Mouse (Mus musculus): ENCODE data around the gene Adam12. TPM values are rescaled to one million over a fixed set of nuclear protein-coding genes. Genes with fewer than 3 reads are reported as not detected.

Adam12 gene
- polyA plus RNA-seq, 1 experiment = 1.8 TPM

DNA sequence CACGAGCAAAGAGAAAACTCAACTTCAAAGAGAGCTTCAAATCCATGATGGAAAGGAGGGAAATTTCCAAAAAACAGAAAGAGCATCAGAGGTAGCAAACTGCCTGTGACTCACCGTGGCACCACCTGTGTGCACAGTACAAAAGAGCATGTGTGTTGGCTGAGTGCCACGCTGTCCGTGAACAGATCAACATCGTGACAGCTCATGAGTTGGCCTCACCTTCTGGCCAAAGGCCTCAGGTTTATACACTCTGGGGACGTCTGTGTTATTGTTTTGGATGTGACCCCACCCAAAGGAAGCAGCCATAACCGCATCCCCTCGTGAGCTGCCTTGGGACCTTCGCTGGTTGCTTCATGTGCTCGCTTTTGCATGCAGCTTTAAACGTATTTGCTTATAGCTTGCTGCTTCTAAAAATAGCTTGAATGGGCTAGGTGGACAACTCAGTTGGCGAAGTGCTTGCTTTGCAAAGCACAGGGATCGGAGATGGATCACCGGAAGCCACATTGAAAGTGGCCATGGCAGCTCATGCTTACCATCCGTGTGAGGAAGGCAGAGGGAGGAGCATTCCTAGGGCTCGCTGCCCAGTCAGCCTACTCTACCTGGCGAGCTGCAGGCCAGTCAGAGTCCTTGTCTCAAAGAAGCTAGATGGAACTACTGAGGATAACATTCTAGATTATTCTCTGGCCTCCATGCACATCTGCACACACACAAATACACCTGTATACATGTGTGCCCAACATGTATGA, 151.8 kb downstream of the Adam12 start:
- Histone ChIP-seq H3K27ac (ENCODE audit: control insufficient read depth, insufficient read depth, low read depth, low read length, poor library complexity) (no peak overlapping the region), H3K4me3 (replicated peaks; ENCODE audit: control insufficient read depth, low read depth, low read length) (no peak overlapping the region), H3K4me1 (ENCODE audit: control insufficient read depth, insufficient read depth, low read length) (no peaks in the 10 kb centered on the region)
- no peak for TF ChIP-seq POLR2A (IDR thresholded peaks at IDR 0.05; ENCODE audit: borderline replicate concordance, control insufficient read depth, low read depth, low read length)
- 76% methylated on average over 17 of the region's 17 CpGs for WGBS

DNA sequence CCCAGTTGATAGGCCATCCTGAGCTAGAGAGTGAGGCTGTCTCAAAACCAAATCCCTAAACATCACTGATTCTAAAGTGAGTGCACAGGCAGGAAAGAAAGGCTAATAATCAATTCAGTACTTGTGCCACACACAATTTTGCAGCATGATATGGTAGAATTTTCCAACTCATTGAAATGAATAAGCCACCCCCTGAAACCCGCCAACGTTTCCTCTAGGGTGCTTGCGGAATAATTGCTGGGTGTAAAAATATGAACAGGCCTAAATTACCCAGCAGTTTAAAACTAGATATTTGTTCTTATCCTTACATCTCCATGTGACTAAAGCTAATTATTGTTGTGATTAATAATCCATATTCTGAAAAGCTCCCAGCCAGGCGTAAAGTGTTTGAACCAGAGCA, 154.3 kb downstream of the Adam12 start:
- 88% methylated on average over 4 of the region's 4 CpGs for WGBS
- Histone ChIP-seq H3K4me1 (ENCODE audit: control insufficient read depth, insufficient read depth, low read length) (no peaks in the 10 kb centered on the region), H3K4me3 (replicated peaks; ENCODE audit: control insufficient read depth, low read depth, low read length) (no peak overlapping the region), H3K27ac (ENCODE audit: control insufficient read depth, insufficient read depth, low read depth, low read length, poor library complexity) (no peak overlapping the region)
- TF ChIP-seq POLR2A (IDR thresholded peaks at IDR 0.05; ENCODE audit: borderline replicate concordance, control insufficient read depth, low read depth, low read length) (no peak), CTCF (IDR thresholded peaks at IDR 0.05; ENCODE audit: control insufficient read depth, insufficient read depth, low read length) (no peak)

DNA sequence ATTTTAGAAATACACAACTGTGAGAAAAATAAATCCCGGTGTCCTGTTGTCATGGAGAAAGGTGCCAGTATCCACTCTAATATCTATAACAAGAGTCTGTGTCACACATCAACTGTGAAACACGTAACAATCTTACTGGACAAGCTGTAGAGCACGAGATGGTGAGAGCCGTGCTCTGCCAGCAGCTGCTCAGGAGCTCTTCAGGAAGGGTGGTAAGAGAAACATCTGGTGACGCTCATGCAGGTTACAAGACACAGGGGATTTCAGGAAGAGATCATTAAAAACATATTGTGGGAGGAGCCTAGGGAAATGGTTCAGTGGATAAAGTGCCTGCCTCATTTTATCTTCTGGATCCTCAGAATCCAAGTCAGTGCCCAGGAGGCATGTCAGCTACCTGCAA, 158.9 kb downstream of the Adam12 start:
- Histone ChIP-seq H3K4me1 (ENCODE audit: control insufficient read depth, insufficient read depth, low read length) (no peaks in the 10 kb centered on the region), H3K27ac (ENCODE audit: control insufficient read depth, insufficient read depth, low read depth, low read length, poor library complexity) (no peak overlapping the region), H3K4me3 (replicated peaks; ENCODE audit: control insufficient read depth, low read depth, low read length) (no peak overlapping the region)
- TF ChIP-seq POLR2A (IDR thresholded peaks at IDR 0.05; ENCODE audit: borderline replicate concordance, control insufficient read depth, low read depth, low read length) = no peak
- no peak for TF ChIP-seq CTCF (IDR thresholded peaks at IDR 0.05; ENCODE audit: control insufficient read depth, insufficient read depth, low read length)
- 76% methylated on average over 5 of the region's 5 CpGs for WGBS

DNA sequence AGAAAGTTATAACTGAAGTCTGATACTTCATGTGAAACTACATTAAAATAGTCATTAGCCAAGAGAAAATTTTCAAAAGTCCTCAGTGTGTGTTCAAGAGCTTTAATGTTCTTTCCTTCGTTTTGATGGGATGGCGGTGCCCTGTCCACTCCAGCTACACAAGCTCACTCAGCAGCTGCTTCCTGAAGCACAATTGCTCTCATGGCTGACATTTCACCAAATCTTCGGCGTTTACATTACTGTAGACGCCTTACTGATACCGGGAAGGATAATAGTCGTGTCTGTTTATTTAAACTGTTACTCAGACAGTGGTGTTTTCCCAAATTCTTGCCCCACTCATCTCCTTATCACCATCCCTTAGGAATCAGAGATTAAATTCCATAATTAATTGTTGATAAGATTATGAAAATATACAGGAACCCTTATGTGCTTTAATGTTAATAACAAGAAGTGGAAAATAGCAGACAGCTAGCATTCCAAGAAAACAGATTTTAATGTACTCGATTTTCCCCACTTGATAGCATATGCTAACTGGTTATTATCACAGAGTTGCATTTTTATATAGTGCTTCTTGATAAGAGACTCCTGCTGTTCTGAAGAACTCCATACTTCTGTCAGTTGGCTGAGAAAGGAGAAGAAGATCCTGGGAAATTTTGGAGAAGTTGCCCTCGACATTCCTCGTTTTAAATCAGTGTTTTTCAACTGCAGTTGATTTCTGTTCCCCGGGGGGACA, 160.6 kb downstream of the Adam12 start:
- Histone ChIP-seq H3K4me3 (replicated peaks; ENCODE audit: control insufficient read depth, low read depth, low read length) (no peak overlapping the region), H3K4me1 (ENCODE audit: control insufficient read depth, insufficient read depth, low read length) (no peaks in the 10 kb centered on the region), H3K27ac (ENCODE audit: control insufficient read depth, insufficient read depth, low read depth, low read length, poor library complexity) (no peak overlapping the region)
- TF ChIP-seq POLR2A (IDR thresholded peaks at IDR 0.05; ENCODE audit: borderline replicate concordance, control insufficient read depth, low read depth, low read length) = no peak
- TF ChIP-seq CTCF (IDR thresholded peaks at IDR 0.05; ENCODE audit: control insufficient read depth, insufficient read depth, low read length) = no peak
- WGBS = 70% methylated on average over 11 of the region's 11 CpGs

DNA sequence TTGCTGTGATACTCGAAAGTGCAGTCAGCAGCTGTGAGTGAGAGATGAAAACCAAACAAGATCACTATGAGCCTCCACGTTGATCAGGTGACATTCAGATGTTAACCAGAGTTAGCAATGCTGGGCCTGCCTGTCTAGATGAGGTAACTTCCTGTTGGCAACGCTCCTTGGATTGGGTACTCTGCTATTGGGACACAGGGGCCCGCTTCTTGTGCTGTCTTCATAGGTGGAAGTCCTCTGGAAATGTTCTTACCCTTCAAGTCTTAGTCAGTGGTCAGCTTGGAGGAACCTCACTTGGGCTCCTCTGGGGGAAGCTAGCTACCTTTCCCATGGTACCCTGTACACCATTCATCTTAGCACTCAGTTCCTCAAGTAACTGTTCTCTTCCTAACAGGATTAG, 169.3 kb downstream of the Adam12 start:
- no peak overlapping the region for H3K4me3 ChIP-seq (replicated peaks; ENCODE audit: control insufficient read depth, low read depth, low read length)

DNA sequence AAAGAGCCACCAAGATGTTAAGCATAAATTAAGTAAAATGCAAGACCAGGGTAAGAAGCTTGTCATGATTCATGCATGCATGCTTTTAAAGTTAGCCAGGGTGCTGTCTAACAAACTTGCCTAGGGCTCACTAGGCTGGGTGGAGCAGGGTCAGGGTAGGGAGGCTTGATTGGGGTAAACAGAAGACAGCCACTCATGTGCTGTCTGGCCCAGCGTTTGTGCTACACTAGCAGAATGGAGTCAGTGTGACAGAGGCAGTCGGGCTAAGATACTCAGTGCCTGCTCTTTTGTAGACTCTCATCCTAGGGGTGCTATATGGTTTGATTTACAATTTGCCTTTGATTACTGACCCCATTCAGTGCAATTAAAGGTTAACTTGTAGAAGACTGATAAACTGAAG, 179.5 kb downstream of the Adam12 start:
- 61% methylated on average over 2 of the region's 2 CpGs for WGBS
- no peak overlapping the region for H3K27ac ChIP-seq (ENCODE audit: control insufficient read depth, insufficient read depth, low read depth, low read length, poor library complexity)
- H3K4me1 ChIP-seq (ENCODE audit: control insufficient read depth, insufficient read depth, low read length) = no peaks in the 10 kb centered on the region
- TF ChIP-seq CTCF (IDR thresholded peaks at IDR 0.05; ENCODE audit: control insufficient read depth, insufficient read depth, low read length) (no peak), POLR2A (IDR thresholded peaks at IDR 0.05; ENCODE audit: borderline replicate concordance, control insufficient read depth, low read depth, low read length) (no peak)
- no peak overlapping the region for H3K4me3 ChIP-seq (replicated peaks; ENCODE audit: control insufficient read depth, low read depth, low read length)

More for the DNA sequence above, 169.3 kb downstream of the Adam12 start:
- H3K4me1 ChIP-seq (ENCODE audit: control insufficient read depth, insufficient read depth, low read length) = no peaks in the 10 kb centered on the region; the same call in 1 of the 2 replicates
- no peak overlapping the region; the same call in 1 of the 2 replicates for H3K27ac ChIP-seq (ENCODE audit: control insufficient read depth, insufficient read depth, low read depth, low read length, poor library complexity)
- TF ChIP-seq CTCF (IDR thresholded peaks at IDR 0.05; ENCODE audit: control insufficient read depth, insufficient read depth, low read length) (no peak), POLR2A (IDR thresholded peaks at IDR 0.05; ENCODE audit: borderline replicate concordance, control insufficient read depth, low read depth, low read length) (no peak)
- WGBS = 24% methylated on average over 4 of the region's 4 CpGs

DNA sequence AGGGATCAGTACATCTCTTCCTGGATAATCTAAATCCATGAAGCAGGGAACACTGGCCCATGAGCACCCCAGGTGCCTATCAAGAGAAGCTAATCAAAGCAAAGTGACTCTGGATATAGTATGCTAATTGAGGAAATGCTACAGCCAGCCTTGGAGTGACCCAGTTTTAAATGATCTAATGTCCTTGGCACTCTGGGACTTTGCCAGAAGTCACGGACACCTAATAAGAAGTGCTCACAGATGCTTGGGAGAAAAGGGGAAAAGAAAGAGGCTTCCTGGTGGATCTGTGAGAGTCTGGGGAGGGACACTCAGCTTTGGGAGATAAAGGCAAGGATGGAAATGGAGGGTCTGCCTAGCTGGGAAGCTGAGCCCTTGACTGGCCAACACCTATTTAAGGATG, 181.6 kb downstream of the Adam12 start:
- no peak for TF ChIP-seq CTCF (IDR thresholded peaks at IDR 0.05; ENCODE audit: control insufficient read depth, insufficient read depth, low read length)
- TF ChIP-seq POLR2A (IDR thresholded peaks at IDR 0.05; ENCODE audit: borderline replicate concordance, control insufficient read depth, low read depth, low read length) = no peak
- H3K27ac ChIP-seq (ENCODE audit: control insufficient read depth, insufficient read depth, low read depth, low read length, poor library complexity) = no peak overlapping the region
- 85% methylated on average over 1 of the region's 1 CpGs for WGBS
- H3K4me1 ChIP-seq (ENCODE audit: control insufficient read depth, insufficient read depth, low read length) = no peaks in the 10 kb centered on the region
- no peak overlapping the region for H3K4me3 ChIP-seq (replicated peaks; ENCODE audit: control insufficient read depth, low read depth, low read length)

DNA sequence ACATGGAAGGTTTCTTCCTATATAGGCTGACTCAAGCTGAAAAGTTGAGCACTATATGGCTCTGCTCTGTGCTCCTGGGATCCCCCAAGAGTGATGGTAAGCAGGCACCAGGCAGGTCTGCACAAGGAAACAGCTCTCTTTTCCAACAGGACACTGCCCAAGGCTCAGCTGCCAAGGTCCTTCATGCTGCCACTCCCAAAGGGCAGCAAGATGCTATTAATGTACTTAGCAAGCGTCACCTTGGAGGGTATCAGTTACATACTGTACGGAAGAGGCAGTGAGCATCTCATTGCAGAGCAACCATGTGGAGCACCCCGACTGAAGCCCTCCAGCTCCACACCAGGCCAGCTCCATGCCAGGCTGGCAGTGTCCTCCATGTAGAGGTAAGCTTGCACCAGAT, 185.6 kb downstream of the Adam12 start:
- Histone ChIP-seq H3K4me1 (ENCODE audit: control insufficient read depth, insufficient read depth, low read length) (no peaks in the 10 kb centered on the region), H3K4me3 (replicated peaks; ENCODE audit: control insufficient read depth, low read depth, low read length) (no peak overlapping the region), H3K27ac (ENCODE audit: control insufficient read depth, insufficient read depth, low read depth, low read length, poor library complexity) (no peak overlapping the region)
- no peak for TF ChIP-seq POLR2A (IDR thresholded peaks at IDR 0.05; ENCODE audit: borderline replicate concordance, control insufficient read depth, low read depth, low read length)
- no peak for TF ChIP-seq CTCF (IDR thresholded peaks at IDR 0.05; ENCODE audit: control insufficient read depth, insufficient read depth, low read length)
- WGBS = 86% methylated on average over 3 of the region's 3 CpGs

Measured in bone marrow, adult 2 months (tissue).